Mouse (Mus musculus) liver, postnatal 0 days (tissue): Measurements from ENCODE around the gene Tmem229b.

ENCODE experiments used
- CTCF ChIP-seq: sonication (generic); IDR thresholded peaks from 2 replicates; pipeline ENCODE4 v1.5.1; 2016; ENCODE audit warnings: antibody characterized with exemption, low read depth
- EP300 ChIP-seq: IDR thresholded peaks from 2 replicates; pipeline ENCODE4 v1.6.1; 2016; ENCODE audit warnings: antibody characterized with exemption, low read depth, mild to moderate bottlenecking

DNA sequence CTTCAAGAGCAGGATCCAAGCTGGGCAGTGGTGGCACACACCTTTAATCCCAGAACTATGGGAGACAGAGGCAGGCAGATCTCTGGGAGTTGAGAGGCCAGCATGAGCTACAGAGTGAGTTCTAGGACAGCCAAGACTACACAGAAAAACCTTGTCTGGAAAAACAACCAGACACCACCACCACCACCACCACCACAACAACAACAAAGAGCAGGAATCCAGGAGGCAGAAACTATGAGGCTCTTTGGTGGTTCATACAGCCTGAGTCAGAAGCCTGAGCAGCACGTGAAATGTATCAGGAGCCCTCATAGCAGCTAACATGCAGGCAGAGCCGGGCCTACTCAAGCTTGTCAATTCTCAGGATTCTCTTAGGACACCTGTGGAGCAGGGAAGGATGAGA lies 26.3 kb downstream of the Tmem229b start:
- TF ChIP-seq CTCF: no peak
- TF ChIP-seq EP300: no peak
